Comparison of ENCODE assay signal across 9 mouse cellular contexts in genomic region chr14:74867076-74868042, GRCm38 (mm10).
DNase-seq lines count a peak whose midpoint lies in the region; ATAC-seq and TF ChIP-seq lines count a peak whose summit lies in the region.
"Had no signal": no experiment of that assay in that cellular context is flagged by ENCODE, and none has a peak within 500 bp of the region (broad histone marks: within the 10 kb centered on the region; RNA-seq: fewer than 3 reads in every experiment).

No protein-coding gene starts in this region.

- ATAC-seq in heart, embryonic 12.5 days (ENCODE audit: insufficient number of reproducible peaks, low FRiP score): no peak
- no peak for ATAC-seq in liver, embryonic 14.5 days (ENCODE audit: insufficient read depth)

- 57% methylated on average over 20 of the region's 20 CpGs for WGBS in heart, embryonic 12.5 days
- 69% methylated on average over 20 of the region's 20 CpGs for WGBS in liver, embryonic 14.5 days (ENCODE audit: insufficient replicate concordance)

- H3K4me2 ChIP-seq in heart, embryonic 12.5 days: peak overlapping the region; percentile 32
- H3K4me2 ChIP-seq in liver, embryonic 14.5 days (ENCODE audit: low read depth): 0 out of 2 replicates have a peak overlapping the region, but pooled peaks have one; percentile 18

- H3K79me3 ChIP-seq in C2C12 (ENCODE audit: low read depth): no peaks in the 10 kb centered on the region

- H3K4me1 ChIP-seq in heart, embryonic 12.5 days (replicated peaks): peaks cover 81% of the 10 kb centered on the region
- peaks cover 18 to 43% of the 10 kb centered on the region in 2 experiments for H3K4me1 ChIP-seq in liver, embryonic 14.5 days (replicated peaks; ENCODE audit: control insufficient read depth in 2 of 2, insufficient read depth in 2 of 2, low read length in 1 of 2)

- DNase-seq in brain, adult 2 months (ENCODE audit: low read depth, low spot score): peak; percentile 41
- DNase-seq in liver, embryonic 14.5 days (ENCODE audit: low read depth in 3 of 3, low spot score in 3 of 3): no peak
- no peak for DNase-seq in cerebellum, adult 11-12 months
- no peak for DNase-seq in gastrocnemius, postnatal 10 days
- no peak for DNase-seq in gastrocnemius, adult 8-10 months (ENCODE audit: low spot score in 2 of 2)
- DNase-seq in cerebellum, postnatal 10 days: no peak
- DNase-seq: adrenal gland, postnatal 36 days had no signal

- no peaks in the 10 kb centered on the region for H3K27me3 ChIP-seq in C2C12 (ENCODE audit: control insufficient read depth, insufficient read depth, insufficient read length)
- no peaks in the 10 kb centered on the region for H3K27me3 ChIP-seq in heart, embryonic 12.5 days (replicated peaks)
- no peaks in the 10 kb centered on the region for H3K27me3 ChIP-seq in liver, embryonic 14.5 days (ENCODE audit: control insufficient read depth, insufficient read depth, low read length)

- no peak for TF ChIP-seq CTCF in C2C12 (IDR thresholded peaks at IDR 0.05; ENCODE audit: control insufficient read depth, insufficient read depth, insufficient read length)
- no peak for TF ChIP-seq CTCF in liver, embryonic 14.5 days (IDR thresholded peaks at IDR 0.05; ENCODE audit: low read depth)

- no peak for TF ChIP-seq EP300 in liver, embryonic 14.5 days (IDR thresholded peaks at IDR 0.05; ENCODE audit: low read depth)

- no peaks in the 10 kb centered on the region for H3K9me3 ChIP-seq in heart, embryonic 12.5 days (replicated peaks)
- H3K9me3 ChIP-seq in liver, embryonic 14.5 days (ENCODE audit: control insufficient read depth, low read length): no peaks in the 10 kb centered on the region

- H3K9ac ChIP-seq in heart, embryonic 12.5 days: no peak overlapping the region
- no peak overlapping the region for H3K9ac ChIP-seq in liver, embryonic 14.5 days (replicated peaks)

- peak overlapping the region; percentile 60 for H3K27ac ChIP-seq in heart, embryonic 12.5 days (ENCODE audit: poor library complexity, severe bottlenecking)
- no peak overlapping the region for H3K27ac ChIP-seq in liver, embryonic 14.5 days

- peak overlapping the region; percentile 0 for H3ac ChIP-seq in C2C12 (ENCODE audit: control insufficient read depth, insufficient read length, low read depth)

- no peaks in the 10 kb centered on the region for H3K79me2 ChIP-seq in C2C12 (ENCODE audit: control insufficient read depth, insufficient read depth)

- H3K4me3 ChIP-seq in C2C12 (ENCODE audit: insufficient read depth, poor library complexity, severe bottlenecking): no peak overlapping the region
- H3K4me3 ChIP-seq in heart, embryonic 12.5 days: no peak overlapping the region
- H3K4me3 ChIP-seq in liver, embryonic 14.5 days (ENCODE audit: insufficient read depth in 1 of 2, low read depth in 2 of 2, low read length in 2 of 2): no peak overlapping the region

- no peaks in the 10 kb centered on the region for H3K36me3 ChIP-seq in C2C12 (ENCODE audit: control insufficient read depth, insufficient read depth)
- H3K36me3 ChIP-seq in heart, embryonic 12.5 days: no peaks in the 10 kb centered on the region
- no peaks in the 10 kb centered on the region for H3K36me3 ChIP-seq in liver, embryonic 14.5 days (replicated peaks; ENCODE audit: control insufficient read depth, insufficient read depth, low read depth)

TF ChIP-seq in C2C12, 6 proteins besides CTCF, POLR2A, EP300 and RAD21:
- TF ChIP-seq CEBPB (IDR thresholded peaks at IDR 0.05; ENCODE audit: low read depth): no peak
- TF ChIP-seq MYOD1 (IDR thresholded peaks at IDR 0.05; ENCODE audit: control insufficient read depth, insufficient read length, low read depth): peak; percentile 71
